ENCODE assay signal across 7 mouse cellular contexts in genomic region chr16:21845800-21846671, GRCm38 (mm10). TPM values are rescaled to one million over a fixed set of nuclear protein-coding genes. Genes with fewer than 3 reads are reported as not detected.
DNase-seq lines count a peak whose midpoint lies in the region; ATAC-seq and TF ChIP-seq lines count a peak whose summit lies in the region.

No protein-coding gene starts in this region.

- WGBS in forebrain, embryonic 14.5 days, result under 1% methylated on average over 16 of the region's 16 CpGs
- 2% methylated on average over 16 of the region's 16 CpGs for WGBS in hindbrain, embryonic 10.5 days
- under 1% methylated on average over 16 of the region's 16 CpGs for WGBS in lung, postnatal 0 days

- TF ChIP-seq CTCF in lung, postnatal 0 days (IDR thresholded peaks at IDR 0.05), result no peak

- no peaks in the 10 kb centered on the region for H3K36me3 ChIP-seq in forebrain, embryonic 14.5 days (ENCODE audit: control insufficient read depth, insufficient read depth, low read length)
- no peaks in the 10 kb centered on the region for H3K36me3 ChIP-seq in hindbrain, embryonic 10.5 days
- no peaks in the 10 kb centered on the region for H3K36me3 ChIP-seq in lung, postnatal 0 days (ENCODE audit: insufficient read depth, low read length)

- H3K9me3 ChIP-seq in forebrain, embryonic 14.5 days (replicated peaks; ENCODE audit: control insufficient read depth, low read length), result no peaks in the 10 kb centered on the region
- H3K9me3 ChIP-seq in hindbrain, embryonic 10.5 days, result no peaks in the 10 kb centered on the region
- H3K9me3 ChIP-seq in lung, postnatal 0 days (ENCODE audit: low read length), result no peaks in the 10 kb centered on the region

- DNase-seq in T-cell, adult 2 months (ENCODE audit: low spot score), result peak; percentile 60
- peak; percentile 11 for DNase-seq in c-Kit-positive CD71-positive TER-119-positive erythroid progenitor cells, embryonic 14.5 days (ENCODE audit: low spot score)
- DNase-seq in forebrain, embryonic 14.5 days (ENCODE audit: low spot score), result peak; percentile 98
- peak; percentile 86 for DNase-seq in hindbrain, embryonic 10.5 days (ENCODE audit: low spot score)
- DNase-seq in layer of hippocampus, adult 9-11 months, result peak; percentile 87
- peak; percentile 94 for DNase-seq in lung, postnatal 0 days (ENCODE audit: low spot score)
- DNase-seq in right cerebral cortex, postnatal 10 days (ENCODE audit: low spot score in 2 of 2), result peak; percentile 87 to 93

- TF ChIP-seq EP300 in lung, postnatal 0 days (IDR thresholded peaks at IDR 0.05), result no peak

- no peaks in the 10 kb centered on the region for H3K27me3 ChIP-seq in forebrain, embryonic 14.5 days (replicated peaks; ENCODE audit: control insufficient read depth, insufficient read depth, low read length)
- no peaks in the 10 kb centered on the region for H3K27me3 ChIP-seq in hindbrain, embryonic 10.5 days (ENCODE audit: insufficient read depth, poor library complexity, severe bottlenecking)
- H3K27me3 ChIP-seq in lung, postnatal 0 days (replicated peaks; ENCODE audit: insufficient read depth, low read length), result no peaks in the 10 kb centered on the region

- ATAC-seq in forebrain, embryonic 14.5 days, result peak; percentile 100
- peak; percentile 100 for ATAC-seq in lung, postnatal 0 days

- H3K27ac ChIP-seq in forebrain, embryonic 14.5 days (ENCODE audit: low read depth, low read length), result peak overlapping the region; percentile 90
- H3K27ac ChIP-seq in hindbrain, embryonic 10.5 days, result peak overlapping the region; percentile 87
- H3K27ac ChIP-seq in lung, postnatal 0 days (ENCODE audit: low read length), result no peak overlapping the region

- peaks cover 3% of the 10 kb centered on the region; the same call in 1 of the 2 replicates for H3K4me1 ChIP-seq in forebrain, embryonic 14.5 days (ENCODE audit: control insufficient read depth, insufficient read depth, low read length)
- peaks cover 16% of the 10 kb centered on the region for H3K4me1 ChIP-seq in hindbrain, embryonic 10.5 days (replicated peaks)
- no peaks in the 10 kb centered on the region for H3K4me1 ChIP-seq in lung, postnatal 0 days (ENCODE audit: insufficient read depth, low read depth, low read length)

- H3K4me2 ChIP-seq in forebrain, embryonic 14.5 days (ENCODE audit: low read length), result peak overlapping the region; percentile 65
- peak overlapping the region; percentile 67 for H3K4me2 ChIP-seq in lung, postnatal 0 days (replicated peaks; ENCODE audit: low read depth, low read length)

- H3K9ac ChIP-seq in forebrain, embryonic 14.5 days (ENCODE audit: low read length), result peak overlapping the region; percentile 73
- H3K9ac ChIP-seq in lung, postnatal 0 days (replicated peaks; ENCODE audit: low read depth), result peak overlapping the region; percentile 42; the same call in 1 of the 2 replicates

- peak overlapping the region; percentile 50 for H3K4me3 ChIP-seq in forebrain, embryonic 14.5 days (ENCODE audit: low read depth, low read length)
- H3K4me3 ChIP-seq in hindbrain, embryonic 10.5 days, result peak overlapping the region; percentile 61
- peak overlapping the region; percentile 47 for H3K4me3 ChIP-seq in lung, postnatal 0 days (ENCODE audit: low read depth, low read length)

RNA-seq across cellular contexts. Expression of gene Map3k13, which starts 51.9 kb away (rescaled TPM):
- polyA plus RNA-seq in forebrain, embryonic 14.5 days (2014; fragmentation: Nextera tagmentation; extraction: Ambion mirVana), result 4.2 and 6.2 TPM in 2 replicates
- polyA plus RNA-seq in hindbrain, embryonic 10.5 days (2016; fragmentation: Nextera tagmentation; extraction: Ambion mirVana), result 2.7 and 4.1 TPM in 2 replicates
- 0.37 TPM in 2 replicates for polyA plus RNA-seq in lung, postnatal 0 days (2015; fragmentation: Nextera tagmentation; extraction: Ambion mirVana)

RNA-seq across cellular contexts. Expression of gene Ehhadh, which starts 58.4 kb away (rescaled TPM):
- 0.77 and 0.97 TPM in 2 replicates for polyA plus RNA-seq in forebrain, embryonic 14.5 days (2014; fragmentation: Nextera tagmentation; extraction: Ambion mirVana)
- 1.5 and 1.7 TPM in 2 replicates for polyA plus RNA-seq in hindbrain, embryonic 10.5 days (2016; fragmentation: Nextera tagmentation; extraction: Ambion mirVana)
- polyA plus RNA-seq in lung, postnatal 0 days (2015; fragmentation: Nextera tagmentation; extraction: Ambion mirVana), result 2.0 and 2.5 TPM in 2 replicates

Comparison
In these comparisons a context has a peak if more than half of its experiments do, and no peak if none do; other contexts are left out.
1. DNase-seq: peak in every context shown above with its lines; median percentile 98 in forebrain, embryonic 14.5 days; 94 in lung, postnatal 0 days; 90 in right cerebral cortex, postnatal 10 days; 87 in layer of hippocampus, adult 9-11 months; 86 in hindbrain, embryonic 10.5 days; 60 in T-cell, adult 2 months; 11 in c-Kit-positive CD71-positive TER-119-positive erythroid progenitor cells, embryonic 14.5 days.